Mouse (Mus musculus): Measurements from ENCODE around the gene Galk2. TPM values are rescaled to one million over a fixed set of nuclear protein-coding genes. Genes with fewer than 3 reads are reported as not detected.
A peak's percentile ranks its signal among the peaks of the same experiment; 100 is the strongest.

The Galk2 gene
- polyA plus RNA-seq (2014; fragmentation: Nextera tagmentation; extraction: Ambion mirVana) = 46.0 and 48.2 TPM in 2 replicates

DNA sequence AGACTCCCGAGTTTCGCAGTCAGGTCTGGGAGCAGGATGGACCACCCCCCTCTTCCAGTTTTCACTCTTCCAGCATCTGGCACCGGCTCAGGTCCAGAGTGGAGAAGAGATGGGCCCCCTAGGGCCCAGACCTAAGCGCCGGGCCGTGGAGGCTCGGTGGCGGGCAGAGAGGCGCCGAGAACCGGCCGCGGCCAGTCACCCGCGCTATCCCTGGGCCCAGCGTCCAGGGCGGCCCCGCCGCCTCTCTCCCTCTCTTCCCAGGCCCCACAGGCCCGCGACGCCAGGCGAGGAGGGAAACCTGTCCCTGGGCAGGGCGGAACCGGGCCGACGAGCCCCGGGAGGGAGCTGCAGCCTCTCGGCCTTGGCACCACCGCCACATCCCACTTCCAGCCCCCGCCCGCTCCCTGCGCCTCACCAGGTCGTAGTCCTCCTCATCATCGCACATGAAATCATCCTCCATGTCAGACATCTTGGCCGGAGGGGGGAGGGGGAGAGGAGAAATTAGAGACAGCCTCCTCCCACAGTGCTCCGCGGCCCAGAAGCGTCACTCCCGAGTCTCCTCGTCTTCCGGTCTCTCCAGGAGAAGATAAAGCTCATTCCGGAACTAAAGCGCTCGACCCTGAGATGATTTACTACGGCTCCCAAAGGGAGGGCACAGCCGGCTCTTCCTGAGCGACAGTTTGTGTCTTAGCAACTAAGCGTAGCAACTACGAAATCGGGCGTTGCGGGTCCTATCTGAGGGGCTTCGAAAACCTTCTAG, at the start of gene Galk2, which contains the start of gene Cops2:
Gene Galk2 (plus strand): TSS at position 589 of the 760 bp plus-strand sequence.
Gene Cops2 (minus strand): TSS at position 619 of the 760 bp plus-strand sequence.
- Histone ChIP-seq H3K4me1 (replicated peaks; ENCODE audit: control insufficient read depth, insufficient read depth, low read length) (0 out of 2 replicates have a peak, but pooled peaks cover 5% of the 10 kb centered on the region), H3K4me2 (ENCODE audit: low read length) (peak within 1 kb of the TSS; percentile 71), H3K9ac (ENCODE audit: low read length) (peak within 1 kb of the TSS; percentile 98), H3K9me3 (ENCODE audit: control insufficient read depth, low read length) (no peaks in the 10 kb centered on the region), H3K36me3 (ENCODE audit: control insufficient read depth, insufficient read depth, low read length) (no peaks in the 10 kb centered on the region), H3K27me3 (replicated peaks; ENCODE audit: control insufficient read depth, insufficient read depth, low read length) (no peaks in the 10 kb centered on the region), H3K27ac (ENCODE audit: low read depth) (peak within 1 kb of the TSS; percentile 83), H3K4me3 (ENCODE audit: low read depth, low read length) (peak within 1 kb of the TSS; percentile 99)
- DNase-seq (ENCODE audit: low spot score) = peak; percentile 95
- ATAC-seq (replicated peaks; ENCODE audit: low FRiP score, low TSS enrichment, low read depth) = peak; percentile 99
- under 1% methylated on average over 52 of the region's 54 CpGs for WGBS

DNA sequence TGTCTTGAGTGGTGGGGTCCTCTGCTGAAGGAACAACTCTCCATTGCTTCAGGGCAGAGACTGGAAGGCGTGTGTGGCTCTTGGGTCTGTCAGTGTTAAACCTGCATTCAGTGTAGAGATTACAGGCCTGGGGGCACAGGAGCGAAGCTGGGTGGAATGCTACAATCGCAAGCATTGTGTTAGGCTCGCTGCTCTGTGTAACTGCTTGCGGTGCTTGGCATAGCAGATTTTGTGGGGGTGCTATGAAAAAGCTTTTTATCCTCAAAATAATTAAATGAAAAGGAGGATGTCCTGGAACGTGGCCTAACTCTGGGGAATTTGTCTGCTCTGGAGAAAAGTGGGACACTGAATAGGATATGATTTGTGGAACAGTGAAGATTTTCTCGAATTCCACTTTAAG, 49.4 kb upstream of the Galk2 start:
- Histone ChIP-seq H3K4me1 (replicated peaks; ENCODE audit: control insufficient read depth, insufficient read depth, low read length) (no peaks in the 10 kb centered on the region), H3K27me3 (replicated peaks; ENCODE audit: control insufficient read depth, insufficient read depth, low read length) (no peaks in the 10 kb centered on the region), H3K9me3 (ENCODE audit: control insufficient read depth, low read length) (0 out of 2 replicates have a peak, but pooled peaks cover 8% of the 10 kb centered on the region), H3K27ac (ENCODE audit: low read depth) (no peak overlapping the region), H3K4me2 (ENCODE audit: low read length) (no peak overlapping the region), H3K9ac (ENCODE audit: low read length) (no peak overlapping the region), H3K36me3 (ENCODE audit: control insufficient read depth, insufficient read depth, low read length) (no peaks in the 10 kb centered on the region), H3K4me3 (ENCODE audit: low read depth, low read length) (no peak overlapping the region)
- 68% methylated on average over 7 of the region's 7 CpGs for WGBS
- DNase-seq (ENCODE audit: low spot score) = no peak
- no peak for ATAC-seq (replicated peaks; ENCODE audit: low FRiP score, low TSS enrichment, low read depth)

DNA sequence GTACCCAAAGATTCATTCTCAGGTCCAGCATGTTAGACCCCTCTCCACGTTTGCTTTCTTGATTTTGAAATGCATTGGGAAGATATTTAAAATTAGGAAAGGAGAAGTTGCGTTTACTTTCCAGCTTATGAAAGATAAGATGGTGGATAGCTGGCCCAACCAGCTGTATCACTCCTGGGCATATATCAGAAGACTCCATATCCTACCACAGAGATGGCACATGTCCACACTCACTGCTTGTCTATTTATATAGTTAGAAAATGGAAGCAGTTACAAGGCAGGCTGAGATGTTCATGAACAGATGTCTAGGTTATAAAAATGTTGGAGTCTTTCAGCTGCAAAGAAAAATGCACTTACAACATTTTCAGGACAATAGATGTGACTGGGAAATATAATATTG, 47.6 kb upstream of the Galk2 start:
- no peak for ATAC-seq (replicated peaks; ENCODE audit: low FRiP score, low TSS enrichment, low read depth)
- WGBS = 74% methylated on average over 2 of the region's 2 CpGs
- H3K4me3 ChIP-seq (ENCODE audit: low read depth, low read length) = no peak overlapping the region

DNA sequence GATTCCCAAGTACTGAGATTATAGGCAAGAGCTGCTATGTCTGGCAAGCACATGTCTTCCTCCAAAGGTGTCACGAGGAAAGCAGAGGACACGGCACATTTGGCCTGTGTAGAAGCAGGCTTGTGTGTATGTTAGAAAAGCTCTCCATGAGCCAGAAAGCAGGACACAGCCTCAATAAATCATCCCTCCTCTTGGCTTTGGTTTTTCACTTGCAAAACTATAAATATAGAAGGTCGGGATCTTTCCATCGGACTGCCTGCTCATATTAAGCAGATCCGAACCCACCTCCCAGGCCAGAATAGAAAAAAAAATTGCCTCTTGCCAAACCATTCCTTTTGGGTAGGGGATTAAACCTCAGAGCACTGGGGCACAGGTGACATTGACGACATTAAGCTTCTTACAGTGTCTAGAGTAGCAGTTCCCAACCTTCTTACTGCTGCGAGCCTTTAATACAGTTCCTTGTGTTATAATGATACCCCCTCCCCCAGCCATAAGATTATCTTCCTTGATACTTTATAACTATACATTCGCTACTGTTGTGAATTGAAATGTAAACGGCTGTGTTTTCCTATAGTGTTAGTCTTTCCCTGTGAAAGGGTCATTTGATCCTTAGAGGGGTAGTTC, 44.8 kb upstream of the Galk2 start:
- 54% methylated on average over 9 of the region's 9 CpGs for WGBS
- DNase-seq (ENCODE audit: low spot score) (no peak), ATAC-seq (replicated peaks; ENCODE audit: low FRiP score, low TSS enrichment, low read depth) (0 out of 2 replicates have a peak, but pooled peaks have one; percentile 34)
- H3K4me2 ChIP-seq (ENCODE audit: low read length) = no peak overlapping the region
- no peak overlapping the region for H3K27ac ChIP-seq (ENCODE audit: low read depth)
- no peaks in the 10 kb centered on the region for H3K27me3 ChIP-seq (replicated peaks; ENCODE audit: control insufficient read depth, insufficient read depth, low read length)
- no peak overlapping the region for H3K9ac ChIP-seq (ENCODE audit: low read length)
- H3K9me3 ChIP-seq (ENCODE audit: control insufficient read depth, low read length) = no peaks in the 10 kb centered on the region
- H3K4me1 ChIP-seq (replicated peaks; ENCODE audit: control insufficient read depth, insufficient read depth, low read length) = no peaks in the 10 kb centered on the region
- no peak overlapping the region for H3K4me3 ChIP-seq (ENCODE audit: low read depth, low read length)
- no peaks in the 10 kb centered on the region for H3K36me3 ChIP-seq (ENCODE audit: control insufficient read depth, insufficient read depth, low read length)

More for the DNA sequence above, 47.6 kb upstream of the Galk2 start:
- Histone ChIP-seq H3K4me1 (replicated peaks; ENCODE audit: control insufficient read depth, insufficient read depth, low read length) (no peaks in the 10 kb centered on the region), H3K9me3 (ENCODE audit: control insufficient read depth, low read length) (0 out of 2 replicates have a peak, but pooled peaks cover 4% of the 10 kb centered on the region), H3K36me3 (ENCODE audit: control insufficient read depth, insufficient read depth, low read length) (no peaks in the 10 kb centered on the region), H3K27me3 (replicated peaks; ENCODE audit: control insufficient read depth, insufficient read depth, low read length) (no peaks in the 10 kb centered on the region), H3K4me2 (ENCODE audit: low read length) (no peak overlapping the region), H3K27ac (ENCODE audit: low read depth) (no peak overlapping the region), H3K9ac (ENCODE audit: low read length) (no peak overlapping the region)
- no peak for DNase-seq (ENCODE audit: low spot score)

DNA sequence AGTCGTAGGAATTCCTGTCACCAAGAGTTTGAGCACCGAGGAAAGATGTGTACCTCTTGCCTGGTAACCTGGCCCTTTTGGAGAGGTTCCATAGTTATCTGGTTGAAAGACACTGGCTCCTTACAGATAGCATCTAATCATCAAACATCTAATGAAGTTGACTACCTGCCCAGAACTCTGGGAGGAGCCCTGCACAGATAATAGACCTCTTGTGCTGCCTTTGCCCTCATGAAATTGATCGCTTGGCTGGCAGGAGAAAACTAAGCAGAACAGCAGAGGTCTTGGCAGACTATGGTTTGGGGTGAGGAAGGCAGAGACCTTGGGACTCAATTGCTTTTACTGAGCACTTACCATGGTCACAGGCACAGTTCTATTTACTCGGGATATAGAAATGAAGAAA, 38.5 kb upstream of the Galk2 start:
- 83% methylated on average over 4 of the region's 4 CpGs for WGBS
- no peaks in the 10 kb centered on the region for H3K9me3 ChIP-seq (ENCODE audit: control insufficient read depth, low read length)
- no peak overlapping the region for H3K4me2 ChIP-seq (ENCODE audit: low read length)
- ATAC-seq (replicated peaks; ENCODE audit: low FRiP score, low TSS enrichment, low read depth) = no peak
- no peak for DNase-seq (ENCODE audit: low spot score)
- no peak overlapping the region for H3K4me3 ChIP-seq (ENCODE audit: low read depth, low read length)
- H3K27me3 ChIP-seq (replicated peaks; ENCODE audit: control insufficient read depth, insufficient read depth, low read length) = no peaks in the 10 kb centered on the region
- H3K27ac ChIP-seq (ENCODE audit: low read depth) = no peak overlapping the region
- no peaks in the 10 kb centered on the region for H3K4me1 ChIP-seq (replicated peaks; ENCODE audit: control insufficient read depth, insufficient read depth, low read length)
- H3K9ac ChIP-seq (ENCODE audit: low read length) = no peak overlapping the region
- H3K36me3 ChIP-seq (ENCODE audit: control insufficient read depth, insufficient read depth, low read length) = no peaks in the 10 kb centered on the region

DNA sequence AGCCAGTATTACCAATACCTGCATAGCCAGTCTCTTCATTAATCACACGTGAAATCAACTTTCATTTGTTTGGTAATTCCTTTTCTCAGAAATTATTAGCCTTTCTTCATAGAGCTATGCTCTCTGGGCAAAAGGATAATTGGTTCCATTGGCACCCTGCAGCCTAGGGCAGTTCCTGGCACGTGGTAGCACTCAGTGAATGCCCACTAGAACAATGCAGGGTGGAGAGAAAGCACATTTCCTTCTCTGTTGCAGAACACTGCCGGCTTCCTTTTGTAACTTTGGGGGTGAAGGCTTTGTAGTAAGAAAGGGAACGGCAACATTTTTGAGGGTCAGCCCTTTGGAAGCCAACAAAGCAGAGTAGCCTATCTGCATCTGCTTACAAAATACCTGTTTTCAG, 32.7 kb upstream of the Galk2 start:
- Histone ChIP-seq H3K36me3 (ENCODE audit: control insufficient read depth, insufficient read depth, low read length) (peaks cover 22% of the 10 kb centered on the region), H3K9ac (ENCODE audit: low read length) (no peak overlapping the region), H3K4me2 (ENCODE audit: low read length) (no peak overlapping the region), H3K27me3 (replicated peaks; ENCODE audit: control insufficient read depth, insufficient read depth, low read length) (no peaks in the 10 kb centered on the region), H3K4me1 (replicated peaks; ENCODE audit: control insufficient read depth, insufficient read depth, low read length) (no peaks in the 10 kb centered on the region), H3K27ac (ENCODE audit: low read depth) (no peak overlapping the region), H3K9me3 (ENCODE audit: control insufficient read depth, low read length) (no peaks in the 10 kb centered on the region), H3K4me3 (ENCODE audit: low read depth, low read length) (no peak overlapping the region)
- ATAC-seq (replicated peaks; ENCODE audit: low FRiP score, low TSS enrichment, low read depth) (no peak), DNase-seq (ENCODE audit: low spot score) (no peak)
- 87% methylated on average over 4 of the region's 4 CpGs for WGBS

DNA sequence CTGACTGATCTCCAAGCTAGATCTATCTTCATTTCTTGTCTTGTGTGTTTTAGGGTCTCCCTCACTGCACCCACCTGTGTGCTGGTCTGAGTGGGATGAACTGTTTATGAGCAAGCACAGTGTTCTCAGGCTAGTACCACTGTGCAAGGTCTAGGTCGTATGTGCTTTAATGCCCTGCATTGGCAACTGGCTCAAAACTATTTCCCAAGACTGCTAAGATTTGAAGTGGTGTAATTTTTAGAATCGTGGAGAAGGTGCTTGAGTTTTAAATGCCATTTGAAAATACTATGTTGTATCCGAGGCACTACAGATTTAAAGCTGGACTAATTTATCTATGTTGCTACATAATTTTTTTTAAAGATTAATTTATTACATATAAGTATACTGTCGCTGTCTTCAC, 31.0 kb upstream of the Galk2 start:
- H3K4me3 ChIP-seq (ENCODE audit: low read depth, low read length) = no peak overlapping the region
- ATAC-seq (replicated peaks; ENCODE audit: low FRiP score, low TSS enrichment, low read depth) = no peak

DNA sequence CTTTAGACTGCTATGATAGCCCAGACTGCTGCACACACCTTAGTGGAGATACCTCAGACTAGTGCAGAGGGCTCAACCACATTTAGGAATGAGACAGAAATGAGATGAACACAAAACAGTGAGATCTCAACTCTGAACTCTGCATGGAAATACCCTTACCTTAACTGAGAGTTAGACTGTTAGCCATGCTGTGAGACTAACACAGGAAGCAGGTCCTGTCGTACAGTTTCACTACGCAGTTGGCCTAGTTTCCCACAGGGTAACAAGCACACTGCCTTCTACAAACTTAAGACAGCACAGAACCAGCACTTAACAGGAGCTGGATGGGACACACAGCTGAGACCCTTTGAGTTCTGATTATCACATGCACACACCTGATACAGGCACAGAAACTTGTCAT, 29.0 kb upstream of the Galk2 start:
- 92% methylated on average over 2 of the region's 2 CpGs for WGBS
- Histone ChIP-seq H3K27me3 (replicated peaks; ENCODE audit: control insufficient read depth, insufficient read depth, low read length) (no peaks in the 10 kb centered on the region), H3K9me3 (ENCODE audit: control insufficient read depth, low read length) (no peaks in the 10 kb centered on the region), H3K27ac (ENCODE audit: low read depth) (no peak overlapping the region), H3K36me3 (ENCODE audit: control insufficient read depth, insufficient read depth, low read length) (peaks cover 58% of the 10 kb centered on the region), H3K4me2 (ENCODE audit: low read length) (no peak overlapping the region), H3K9ac (ENCODE audit: low read length) (no peak overlapping the region), H3K4me3 (ENCODE audit: low read depth, low read length) (no peak overlapping the region), H3K4me1 (replicated peaks; ENCODE audit: control insufficient read depth, insufficient read depth, low read length) (no peaks in the 10 kb centered on the region)
- no peak for DNase-seq (ENCODE audit: low spot score)
- ATAC-seq (replicated peaks; ENCODE audit: low FRiP score, low TSS enrichment, low read depth) = peak; percentile 58; the same call in 1 of the 2 replicates

More for the DNA sequence above, 31.0 kb upstream of the Galk2 start:
- 82% methylated on average over 4 of the region's 4 CpGs for WGBS
- no peaks in the 10 kb centered on the region for H3K4me1 ChIP-seq (replicated peaks; ENCODE audit: control insufficient read depth, insufficient read depth, low read length)
- H3K4me2 ChIP-seq (ENCODE audit: low read length) = no peak overlapping the region
- no peak for DNase-seq (ENCODE audit: low spot score)
- H3K27me3 ChIP-seq (replicated peaks; ENCODE audit: control insufficient read depth, insufficient read depth, low read length) = no peaks in the 10 kb centered on the region
- peaks cover 38% of the 10 kb centered on the region for H3K36me3 ChIP-seq (ENCODE audit: control insufficient read depth, insufficient read depth, low read length)
- no peaks in the 10 kb centered on the region for H3K9me3 ChIP-seq (ENCODE audit: control insufficient read depth, low read length)
- H3K27ac ChIP-seq (ENCODE audit: low read depth) = no peak overlapping the region
- no peak overlapping the region for H3K9ac ChIP-seq (ENCODE audit: low read length)
